Mouse (Mus musculus): ENCODE results near the gene Fitm1. TPM values are rescaled to one million over a fixed set of nuclear protein-coding genes. Genes with fewer than 3 reads are reported as not detected.

Gene Fitm1
- polyA plus RNA-seq, 1 experiment from 2014 or later = 4.7 TPM

- no peaks in the 10 kb centered on the region for H3K27me3 ChIP-seq (ENCODE audit: control insufficient read depth, insufficient read depth, low read length)
- H3K27ac ChIP-seq (ENCODE audit: low read depth, low read length) = no peak overlapping the region
- H3K9ac ChIP-seq (ENCODE audit: low read length) = no peak overlapping the region
- H3K4me3 ChIP-seq (ENCODE audit: low read depth, low read length) = no peak overlapping the region
- H3K4me1 ChIP-seq (ENCODE audit: control insufficient read depth, insufficient read depth, low read length) = no peaks in the 10 kb centered on the region
- no peak overlapping the region for H3K4me2 ChIP-seq (ENCODE audit: low read depth)
- 93% methylated on average over 21 of the region's 21 CpGs for WGBS
- DNase-seq (ENCODE audit: low spot score) (no peak), ATAC-seq (ENCODE audit: insufficient read depth, low FRiP score, low TSS enrichment) (no peak)
- H3K9me3 ChIP-seq (ENCODE audit: control insufficient read depth, low read length) = no peaks in the 10 kb centered on the region
- peaks cover 24% of the 10 kb centered on the region for H3K36me3 ChIP-seq (ENCODE audit: control insufficient read depth, insufficient read depth, low read length)
Observed at GRCm38 (mm10) chr14:55598521-55599390, 23.3 kb downstream of the Fitm1 start.

GRCm38 (mm10) chr14:55603271-55603632, 27.8 kb downstream of the Fitm1 start, which contains the start of gene Irf9:
Irf9 (plus strand) TSS chr14:55603571.
- DNase-seq (ENCODE audit: low spot score) = no peak
- Histone ChIP-seq H3K27ac (ENCODE audit: low read depth, low read length) (no peak within 1 kb of the TSS), H3K4me3 (ENCODE audit: low read depth, low read length) (no peak within 1 kb of the TSS), H3K9ac (ENCODE audit: low read length) (no peak within 1 kb of the TSS), H3K36me3 (ENCODE audit: control insufficient read depth, insufficient read depth, low read length) (peaks cover 18% of the 10 kb centered on the region), H3K4me1 (ENCODE audit: control insufficient read depth, insufficient read depth, low read length) (no peaks in the 10 kb centered on the region), H3K9me3 (ENCODE audit: control insufficient read depth, low read length) (no peaks in the 10 kb centered on the region), H3K4me2 (ENCODE audit: low read depth) (peak within 1 kb of the TSS; percentile 13; the same call in 1 of the 2 replicates), H3K27me3 (ENCODE audit: control insufficient read depth, insufficient read depth, low read length) (no peaks in the 10 kb centered on the region)
- 87% methylated on average over 7 of the region's 7 CpGs for WGBS
- no peak for ATAC-seq (ENCODE audit: insufficient read depth, low FRiP score, low TSS enrichment)

GRCm38 (mm10) chr14:55603633-55604576, 28.5 kb downstream of the Fitm1 start:
- Histone ChIP-seq H3K9ac (ENCODE audit: low read length) (no peak overlapping the region), H3K4me2 (ENCODE audit: low read depth) (peak overlapping the region; percentile 13; the same call in 1 of the 2 replicates), H3K27me3 (ENCODE audit: control insufficient read depth, insufficient read depth, low read length) (no peaks in the 10 kb centered on the region), H3K27ac (ENCODE audit: low read depth, low read length) (no peak overlapping the region), H3K9me3 (ENCODE audit: control insufficient read depth, low read length) (no peaks in the 10 kb centered on the region), H3K4me1 (ENCODE audit: control insufficient read depth, insufficient read depth, low read length) (no peaks in the 10 kb centered on the region), H3K36me3 (ENCODE audit: control insufficient read depth, insufficient read depth, low read length) (peaks cover 15% of the 10 kb centered on the region), H3K4me3 (ENCODE audit: low read depth, low read length) (no peak overlapping the region)
- ATAC-seq (ENCODE audit: insufficient read depth, low FRiP score, low TSS enrichment) = peak; percentile 79; the same call in 1 of the 2 replicates
- DNase-seq (ENCODE audit: low spot score) = peak; percentile 81
- WGBS = 25% methylated on average over 19 of the region's 19 CpGs

- Histone ChIP-seq H3K9ac (ENCODE audit: low read length) (no peak overlapping the region), H3K9me3 (ENCODE audit: control insufficient read depth, low read length) (no peaks in the 10 kb centered on the region), H3K4me1 (ENCODE audit: control insufficient read depth, insufficient read depth, low read length) (no peaks in the 10 kb centered on the region), H3K27ac (ENCODE audit: low read depth, low read length) (no peak overlapping the region), H3K36me3 (ENCODE audit: control insufficient read depth, insufficient read depth, low read length) (peaks cover 12% of the 10 kb centered on the region), H3K27me3 (ENCODE audit: control insufficient read depth, insufficient read depth, low read length) (no peaks in the 10 kb centered on the region), H3K4me3 (ENCODE audit: low read depth, low read length) (no peak overlapping the region), H3K4me2 (ENCODE audit: low read depth) (no peak overlapping the region)
- ATAC-seq (ENCODE audit: insufficient read depth, low FRiP score, low TSS enrichment) (no peak), DNase-seq (ENCODE audit: low spot score) (no peak)
- WGBS = 94% methylated on average over 11 of the region's 11 CpGs
Observed at GRCm38 (mm10) chr14:55604823-55605222, 29.4 kb downstream of the Fitm1 start.

- Histone ChIP-seq H3K4me2 (ENCODE audit: low read depth) (no peak overlapping the region), H3K4me1 (ENCODE audit: control insufficient read depth, insufficient read depth, low read length) (no peaks in the 10 kb centered on the region), H3K27me3 (ENCODE audit: control insufficient read depth, insufficient read depth, low read length) (no peaks in the 10 kb centered on the region), H3K9ac (ENCODE audit: low read length) (no peak overlapping the region), H3K27ac (ENCODE audit: low read depth, low read length) (no peak overlapping the region), H3K9me3 (ENCODE audit: control insufficient read depth, low read length) (no peaks in the 10 kb centered on the region), H3K36me3 (ENCODE audit: control insufficient read depth, insufficient read depth, low read length) (peaks cover 12% of the 10 kb centered on the region), H3K4me3 (ENCODE audit: low read depth, low read length) (no peak overlapping the region)
- 93% methylated on average over 16 of the region's 16 CpGs for WGBS
- DNase-seq (ENCODE audit: low spot score) = no peak
- ATAC-seq (ENCODE audit: insufficient read depth, low FRiP score, low TSS enrichment) = no peak
Observed at GRCm38 (mm10) chr14:55605743-55606459, 30.5 kb downstream of the Fitm1 start.

DNA sequence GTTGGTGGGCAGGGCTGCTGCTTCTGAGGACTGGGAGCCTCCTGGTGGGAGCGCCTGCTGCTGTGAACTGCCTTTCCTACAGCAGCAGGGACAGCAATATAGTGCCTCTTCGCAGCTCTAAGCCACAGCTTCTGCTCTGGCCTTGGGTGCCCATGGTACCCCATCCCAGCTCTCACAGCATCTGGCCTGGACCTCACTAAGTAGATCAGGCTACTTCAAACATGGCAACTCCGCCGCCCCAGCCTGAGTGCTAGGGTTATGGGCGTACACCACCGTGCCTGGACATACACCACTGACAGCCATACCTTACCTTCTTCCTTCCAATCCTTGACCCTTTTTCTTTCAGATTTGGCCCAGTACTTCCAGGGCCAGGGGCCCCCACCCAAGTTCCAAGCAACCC, 32.9 kb downstream of the Fitm1 start:
- 94% methylated on average over 6 of the region's 6 CpGs for WGBS
- Histone ChIP-seq H3K9ac (ENCODE audit: low read length) (no peak overlapping the region), H3K36me3 (ENCODE audit: control insufficient read depth, insufficient read depth, low read length) (peaks cover 5% of the 10 kb centered on the region; the same call in 1 of the 2 replicates), H3K9me3 (ENCODE audit: control insufficient read depth, low read length) (no peaks in the 10 kb centered on the region), H3K27ac (ENCODE audit: low read depth, low read length) (no peak overlapping the region), H3K4me2 (ENCODE audit: low read depth) (no peak overlapping the region), H3K27me3 (ENCODE audit: control insufficient read depth, insufficient read depth, low read length) (no peaks in the 10 kb centered on the region), H3K4me1 (ENCODE audit: control insufficient read depth, insufficient read depth, low read length) (no peaks in the 10 kb centered on the region), H3K4me3 (ENCODE audit: low read depth, low read length) (no peak overlapping the region)
- DNase-seq (ENCODE audit: low spot score) = no peak
- ATAC-seq (ENCODE audit: insufficient read depth, low FRiP score, low TSS enrichment) = no peak

DNA sequence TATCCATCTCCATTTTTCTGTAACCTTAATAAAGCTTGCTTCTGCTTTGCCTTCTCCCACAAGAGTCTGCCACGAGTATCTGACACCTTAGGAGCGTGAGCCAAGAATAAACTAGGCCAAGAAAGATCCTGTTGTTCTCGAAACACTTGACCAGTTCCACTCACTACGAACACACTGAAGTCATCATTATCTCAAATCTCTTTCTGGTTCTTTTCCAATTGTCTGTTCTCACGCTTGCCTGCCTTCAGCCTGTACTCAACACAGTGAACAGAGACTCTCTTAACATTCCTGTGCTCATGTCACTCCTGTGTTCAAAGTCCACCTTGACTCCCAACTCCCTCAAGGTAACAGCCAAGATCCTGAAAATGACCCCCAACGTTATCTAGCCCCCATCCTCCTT, 37.9 kb downstream of the Fitm1 start:
- H3K4me2 ChIP-seq (ENCODE audit: low read depth) = no peak overlapping the region
- H3K4me1 ChIP-seq (ENCODE audit: control insufficient read depth, insufficient read depth, low read length) = no peaks in the 10 kb centered on the region
- H3K9me3 ChIP-seq (ENCODE audit: control insufficient read depth, low read length) = no peaks in the 10 kb centered on the region
- no peak overlapping the region for H3K4me3 ChIP-seq (ENCODE audit: low read depth, low read length)
- WGBS = 82% methylated on average over 6 of the region's 6 CpGs
- DNase-seq (ENCODE audit: low spot score) (no peak), ATAC-seq (ENCODE audit: insufficient read depth, low FRiP score, low TSS enrichment) (no peak)
- H3K27me3 ChIP-seq (ENCODE audit: control insufficient read depth, insufficient read depth, low read length) = no peaks in the 10 kb centered on the region
- peaks cover under 1% of the 10 kb centered on the region; the same call in 1 of the 2 replicates for H3K36me3 ChIP-seq (ENCODE audit: control insufficient read depth, insufficient read depth, low read length)
- H3K9ac ChIP-seq (ENCODE audit: low read length) = no peak overlapping the region
- H3K27ac ChIP-seq (ENCODE audit: low read depth, low read length) = no peak overlapping the region

DNA sequence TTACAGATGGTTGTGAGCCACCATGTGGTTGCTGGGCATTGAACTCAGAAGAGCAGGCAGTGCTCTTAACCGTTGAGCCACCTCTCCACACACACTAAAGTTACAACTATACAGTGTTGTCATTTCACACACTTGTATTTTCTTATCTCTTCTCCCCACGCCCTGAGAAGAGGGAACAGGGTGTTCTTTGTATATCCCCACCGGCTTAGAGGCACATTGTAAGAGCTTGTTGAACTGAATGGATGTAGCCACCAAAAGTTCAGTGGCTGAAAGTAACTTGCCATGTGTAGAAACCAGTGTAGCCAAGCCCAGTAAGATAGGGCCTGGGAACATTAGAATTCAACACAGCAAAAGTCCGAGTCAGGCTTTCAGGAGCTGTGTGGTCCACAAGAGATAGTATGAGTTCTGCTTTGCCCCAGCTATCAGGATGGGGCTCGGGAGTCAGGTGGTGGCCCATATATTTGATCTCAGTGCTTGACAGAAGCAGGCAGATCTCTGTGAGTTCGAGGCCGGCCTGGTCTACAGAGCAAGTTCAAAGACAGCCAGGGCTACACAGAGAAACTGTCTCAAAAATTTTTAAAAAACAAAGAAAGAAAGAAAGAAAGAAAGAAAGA, 39.3 kb downstream of the Fitm1 start:
- H3K9me3 ChIP-seq (ENCODE audit: control insufficient read depth, low read length) = no peaks in the 10 kb centered on the region
- no peak overlapping the region for H3K4me2 ChIP-seq (ENCODE audit: low read depth)
- DNase-seq (ENCODE audit: low spot score) = no peak
- H3K36me3 ChIP-seq (ENCODE audit: control insufficient read depth, insufficient read depth, low read length) = no peaks in the 10 kb centered on the region
- no peak overlapping the region for H3K9ac ChIP-seq (ENCODE audit: low read length)
- H3K27ac ChIP-seq (ENCODE audit: low read depth, low read length) = no peak overlapping the region
- WGBS = 78% methylated on average over 7 of the region's 7 CpGs
- H3K4me3 ChIP-seq (ENCODE audit: low read depth, low read length) = no peak overlapping the region
- no peak for ATAC-seq (ENCODE audit: insufficient read depth, low FRiP score, low TSS enrichment)
- H3K27me3 ChIP-seq (ENCODE audit: control insufficient read depth, insufficient read depth, low read length) = no peaks in the 10 kb centered on the region
- no peaks in the 10 kb centered on the region; the same call in 1 of the 2 replicates for H3K4me1 ChIP-seq (ENCODE audit: control insufficient read depth, insufficient read depth, low read length)
